Mouse (Mus musculus) intestine, embryonic 14.5 days (tissue): ENCODE measurements around the gene Vstm4. TPM values are rescaled to one million over a fixed set of nuclear protein-coding genes. Genes with fewer than 3 reads are reported as not detected.

Experiments used
- ATAC-seq: fragments of 200-750 bp; cut with Nextera tagmentation; replicated peaks from 2 replicates; pipeline ENCODE4 v1.8.0; 2017; ENCODE audit warnings: low read depth, moderate number of reproducible peaks, moderate TSS enrichment, moderate library complexity; ENCODE audit not compliant: low FRiP score, low TSS enrichment
- DNase-seq: peaks from one replicate; pipeline ENCODE4 v3.0.0-alpha.2; 2018; ENCODE audit warnings: low spot score
- H3K27ac ChIP-seq: fragments of 300-500 bp; sonication (generic); 2 replicates; pipeline ENCODE4 v1.5.1; 2014; ENCODE audit warnings: low read depth, mild to moderate bottlenecking, control low read depth
- H3K27me3 ChIP-seq: fragments of 300-500 bp; sonication (generic); replicated peaks from 2 replicates; pipeline ENCODE4 v1.6.1; 2014; ENCODE audit warnings: low read length, control low read depth; ENCODE audit not compliant: control insufficient read depth, insufficient read depth
- H3K36me3 ChIP-seq: fragments of 300-500 bp; sonication (generic); 2 replicates; pipeline ENCODE4 v1.6.1; 2014; ENCODE audit warnings: low read length, control low read depth; ENCODE audit not compliant: control insufficient read depth, insufficient read depth
- H3K4me1 ChIP-seq: fragments of 300-500 bp; sonication (generic); replicated peaks from 2 replicates; pipeline ENCODE4 v1.6.1; 2014; ENCODE audit warnings: low read length, control low read depth, mixed read lengths; ENCODE audit not compliant: control insufficient read depth, insufficient read depth
- H3K4me2 ChIP-seq: fragments of 300-500 bp; sonication (generic); 2 replicates; pipeline ENCODE4 v1.6.1; 2014; ENCODE audit warnings: low read length
- H3K4me3 ChIP-seq: fragments of 300-500 bp; sonication (generic); 2 replicates; pipeline ENCODE4 v1.5.1; 2014; ENCODE audit warnings: low read depth, low read length, control low read depth, mixed read lengths
- H3K9ac ChIP-seq: fragments of 300-500 bp; sonication (generic); 2 replicates; pipeline ENCODE4 v1.6.1; 2014; ENCODE audit warnings: mild to moderate bottlenecking, low read length
- H3K9me3 ChIP-seq: fragments of 300-500 bp; sonication (generic); 2 replicates; pipeline ENCODE4 v1.6.1; 2016; ENCODE audit warnings: low read length, control low read depth; ENCODE audit not compliant: control insufficient read depth
- WGBS: fragments of 180-500 bp; shearing (Covaris S2); extraction: QIAGEN DNeasy Blood & Tissue Kit; methylation state at CpG from one replicate; pipeline ENCODE4 v1.1.7; 2014; 5-methylcytosine and 5-hydroxymethylcytosine counted together
- polyA plus RNA-seq: library from polyadenylated mRNA; unstranded; fragments of >200 nt; fragmentation: Nextera tagmentation; extraction: Ambion mirVana; gene quantifications from 2 replicates; pipeline ENCODE4 v1.2.1, GENCODE M21; 2014

Gene Vstm4
- 31.0 and 32.9 TPM in 2 replicates for polyA plus RNA-seq

DNA sequence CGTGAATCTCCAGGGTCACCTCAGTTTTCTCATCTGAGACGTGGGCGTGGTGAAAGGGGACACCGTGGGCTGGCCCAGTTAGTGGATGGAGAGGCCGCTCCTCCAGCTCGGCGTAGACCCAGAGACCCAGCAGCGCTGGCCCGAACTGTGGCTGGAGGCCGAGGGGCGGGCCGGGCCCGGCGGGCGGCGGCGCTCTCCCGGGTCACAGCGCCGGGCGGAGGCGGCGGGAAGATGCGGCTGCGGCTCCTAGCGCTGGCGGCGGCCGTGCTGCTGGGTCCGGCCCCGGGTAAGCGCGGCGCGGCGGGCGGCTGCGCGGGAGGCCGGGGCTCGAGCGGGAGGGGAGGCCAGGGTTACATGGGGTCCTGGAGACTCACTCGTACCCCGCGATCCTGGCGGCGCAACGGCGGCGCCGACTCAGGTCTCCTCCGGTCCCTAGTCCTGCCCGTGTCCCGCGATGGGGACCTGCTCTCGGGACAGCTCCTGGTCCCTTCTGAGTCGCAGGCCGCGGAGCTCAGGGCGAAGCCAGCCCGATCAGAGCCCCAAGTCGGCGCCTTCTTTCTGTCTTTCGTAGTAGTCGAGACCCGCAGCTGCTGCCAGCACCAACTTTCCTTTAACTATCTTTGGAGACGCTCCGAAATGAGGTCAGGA, at the start of gene Vstm4:
Gene Vstm4 (plus strand): TSS at position 76 of the 648 bp plus-strand sequence.
- Histone ChIP-seq H3K4me3 (peak within 1 kb of the TSS; percentile 57), H3K4me1 (peaks cover 28% of the 10 kb centered on the region), H3K27me3 (no peaks in the 10 kb centered on the region), H3K9ac (peak within 1 kb of the TSS; percentile 89), H3K36me3 (no peaks in the 10 kb centered on the region), H3K4me2 (peak within 1 kb of the TSS; percentile 76), H3K9me3 (no peaks in the 10 kb centered on the region), H3K27ac (peak within 1 kb of the TSS; percentile 83)
- under 1% methylated on average over 67 of the region's 68 CpGs for WGBS
- DNase-seq (peak; percentile 84), ATAC-seq (peak; percentile 82)

DNA sequence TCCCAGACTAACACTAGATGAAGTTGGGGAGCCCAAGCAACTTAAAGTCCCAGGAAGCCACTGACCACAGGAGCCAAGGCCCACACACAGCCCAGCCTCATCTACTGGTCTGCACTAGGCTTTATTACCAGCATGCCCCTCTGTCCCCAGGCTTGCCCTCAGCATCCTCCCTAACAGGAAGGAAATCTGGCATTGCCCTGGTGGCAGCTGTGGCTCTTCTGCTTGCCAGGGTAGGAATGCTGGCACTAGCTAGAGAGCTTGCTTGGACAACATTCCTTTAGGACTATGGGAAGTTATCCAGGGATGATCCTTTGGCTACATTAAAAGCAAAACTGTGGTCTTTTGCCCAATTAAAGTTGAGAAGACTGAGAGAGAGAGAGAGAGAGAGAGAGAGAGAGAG, 46.4 kb upstream of the Vstm4 start:
- no peaks in the 10 kb centered on the region for H3K27me3 ChIP-seq
- DNase-seq, result no peak
- H3K36me3 ChIP-seq, result no peaks in the 10 kb centered on the region
- H3K4me2 ChIP-seq, result no peak overlapping the region
- no peak overlapping the region for H3K27ac ChIP-seq
- no peaks in the 10 kb centered on the region for H3K4me1 ChIP-seq
- no peaks in the 10 kb centered on the region for H3K9me3 ChIP-seq
- H3K4me3 ChIP-seq, result no peak overlapping the region
- H3K9ac ChIP-seq, result no peak overlapping the region
- no peak for ATAC-seq

GRCm38 (mm10) chr14:32812429-32812828, 44.1 kb upstream of the Vstm4 start:
- no peak for ATAC-seq
- Histone ChIP-seq H3K4me3 (no peak overlapping the region), H3K4me2 (no peak overlapping the region), H3K27me3 (no peaks in the 10 kb centered on the region), H3K27ac (no peak overlapping the region), H3K9me3 (no peaks in the 10 kb centered on the region), H3K9ac (no peak overlapping the region), H3K4me1 (no peaks in the 10 kb centered on the region), H3K36me3 (no peaks in the 10 kb centered on the region)
- 76% methylated on average over 6 of the region's 6 CpGs for WGBS
- no peak for DNase-seq

DNA sequence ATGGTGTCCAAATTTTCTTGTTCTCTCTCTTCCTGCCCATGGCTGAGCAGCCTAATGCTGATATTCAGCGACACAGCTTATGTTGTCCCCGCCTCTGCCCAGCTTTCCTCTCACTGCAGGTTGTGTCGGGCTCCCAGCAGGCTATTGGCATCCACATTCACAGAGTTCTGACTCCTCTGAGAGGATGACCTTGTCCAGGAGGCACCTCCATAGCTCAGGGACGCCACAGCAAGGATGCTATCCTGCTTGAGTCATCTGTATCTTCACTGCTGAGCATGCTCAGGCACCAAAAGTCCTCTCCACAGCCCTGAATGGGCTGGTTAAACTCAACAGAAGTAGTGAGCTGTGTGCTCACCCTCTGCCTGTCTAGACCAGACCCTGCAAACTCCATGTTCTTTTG, 41.6 kb upstream of the Vstm4 start:
- H3K9me3 ChIP-seq, result no peaks in the 10 kb centered on the region
- ATAC-seq, result no peak
- H3K4me3 ChIP-seq, result no peak overlapping the region
- WGBS, result 59% methylated on average over 4 of the region's 4 CpGs
- H3K4me1 ChIP-seq, result 0 out of 2 replicates have a peak, but pooled peaks cover 6% of the 10 kb centered on the region
- no peaks in the 10 kb centered on the region for H3K27me3 ChIP-seq
- H3K9ac ChIP-seq, result no peak overlapping the region
- no peak for DNase-seq
- H3K36me3 ChIP-seq, result no peaks in the 10 kb centered on the region
- H3K27ac ChIP-seq, result no peak overlapping the region
- H3K4me2 ChIP-seq, result no peak overlapping the region

DNA sequence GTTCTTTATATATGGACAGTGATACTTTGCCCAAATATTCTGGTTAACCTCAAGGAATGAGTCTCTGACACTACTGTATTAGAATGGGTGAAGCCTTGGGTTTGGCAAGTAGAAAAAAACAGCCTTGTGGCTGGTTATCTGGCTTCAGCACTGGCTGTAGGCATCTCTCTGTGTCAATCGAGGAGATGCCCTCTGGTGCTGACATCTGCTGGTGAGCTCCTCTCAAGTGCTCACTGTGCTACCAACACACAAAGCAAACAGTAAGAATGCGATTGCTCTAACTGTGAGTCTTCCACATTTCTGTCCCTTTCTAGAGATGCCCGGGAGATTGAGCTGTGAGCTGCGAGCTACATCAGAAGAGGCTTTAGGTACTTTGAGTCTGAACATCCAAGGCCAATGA, 40.0 kb upstream of the Vstm4 start:
- ATAC-seq (no peak), DNase-seq (no peak)
- Histone ChIP-seq H3K4me1 (0 out of 2 replicates have a peak, but pooled peaks cover 6% of the 10 kb centered on the region), H3K27ac (no peak overlapping the region), H3K4me2 (no peak overlapping the region), H3K36me3 (no peaks in the 10 kb centered on the region), H3K9ac (no peak overlapping the region), H3K27me3 (no peaks in the 10 kb centered on the region), H3K4me3 (no peak overlapping the region), H3K9me3 (no peaks in the 10 kb centered on the region)
- 73% methylated on average over 4 of the region's 4 CpGs for WGBS

DNA sequence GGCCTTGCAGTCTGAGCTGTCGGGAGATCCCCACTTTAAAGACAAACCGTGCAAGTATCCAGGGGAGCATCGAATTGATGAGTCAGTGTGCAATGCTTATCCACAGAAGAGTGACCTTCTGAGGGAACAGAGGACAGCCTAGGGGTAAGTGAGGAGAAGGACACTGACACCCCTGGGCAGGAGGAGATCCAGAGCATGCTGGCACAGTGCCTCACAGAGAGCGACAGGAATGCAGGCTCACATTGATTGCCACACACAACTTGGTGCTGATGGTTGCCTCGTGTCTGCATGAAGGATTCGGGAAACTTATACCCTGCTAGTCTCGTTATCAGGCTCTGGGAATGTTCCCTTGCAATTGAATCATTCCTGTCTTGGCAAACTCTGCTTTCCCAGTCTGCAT, 39.3 kb upstream of the Vstm4 start:
- ATAC-seq, result no peak
- H3K4me3 ChIP-seq, result no peak overlapping the region
- no peaks in the 10 kb centered on the region for H3K36me3 ChIP-seq
- 50% methylated on average over 7 of the region's 7 CpGs for WGBS
- H3K9ac ChIP-seq, result no peak overlapping the region
- no peak overlapping the region for H3K27ac ChIP-seq
- no peaks in the 10 kb centered on the region for H3K27me3 ChIP-seq
- 0 out of 2 replicates have a peak, but pooled peaks cover 6% of the 10 kb centered on the region for H3K4me1 ChIP-seq
- H3K9me3 ChIP-seq, result no peaks in the 10 kb centered on the region
- H3K4me2 ChIP-seq, result no peak overlapping the region
- DNase-seq, result no peak

- ATAC-seq (no peak), DNase-seq (no peak)
- H3K27me3 ChIP-seq, result no peaks in the 10 kb centered on the region
- H3K9me3 ChIP-seq, result no peaks in the 10 kb centered on the region
- WGBS, result 30% methylated on average over 1 of the region's 1 CpGs
- no peak overlapping the region for H3K4me3 ChIP-seq
- peaks cover 9% of the 10 kb centered on the region for H3K4me1 ChIP-seq
- H3K36me3 ChIP-seq, result no peaks in the 10 kb centered on the region
- H3K4me2 ChIP-seq, result no peak overlapping the region
- H3K27ac ChIP-seq, result no peak overlapping the region
- no peak overlapping the region for H3K9ac ChIP-seq
Measured at GRCm38 (mm10) chr14:32819297-32819696, 37.3 kb upstream of the Vstm4 start.

GRCm38 (mm10) chr14:32822812-32823211, 33.7 kb upstream of the Vstm4 start:
- ATAC-seq (no peak), DNase-seq (peak; percentile 31)
- H3K4me3 ChIP-seq, result no peak overlapping the region
- H3K9ac ChIP-seq, result no peak overlapping the region
- no peaks in the 10 kb centered on the region for H3K9me3 ChIP-seq
- 83% methylated on average over 4 of the region's 4 CpGs for WGBS
- no peaks in the 10 kb centered on the region for H3K27me3 ChIP-seq
- H3K4me1 ChIP-seq, result peaks cover 33% of the 10 kb centered on the region
- no peaks in the 10 kb centered on the region for H3K36me3 ChIP-seq
- H3K4me2 ChIP-seq, result no peak overlapping the region
- H3K27ac ChIP-seq, result no peak overlapping the region

DNA sequence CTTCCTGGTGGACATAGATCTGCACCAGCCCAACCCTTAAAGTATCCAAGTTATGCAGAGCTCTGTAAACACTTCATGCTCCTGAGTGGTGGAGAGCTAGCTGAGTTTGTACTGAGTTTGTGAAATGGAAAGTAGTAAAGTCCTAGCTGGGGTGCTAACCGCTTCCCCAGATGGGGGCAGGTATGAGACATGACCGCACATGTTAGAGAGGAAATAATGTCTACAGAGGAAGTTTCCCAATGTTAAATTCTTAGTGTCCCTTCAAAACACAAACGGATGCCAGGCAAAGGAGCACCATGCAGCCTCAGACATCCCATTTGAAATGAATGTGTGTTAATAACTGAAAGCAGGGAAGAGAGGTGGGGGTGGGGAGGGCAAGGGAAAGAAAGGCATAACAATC, 32.7 kb upstream of the Vstm4 start:
- H3K4me2 ChIP-seq, result no peak overlapping the region
- DNase-seq (no peak), ATAC-seq (no peak)
- H3K27ac ChIP-seq, result 0 out of 2 replicates have a peak overlapping the region, but pooled peaks have one; percentile 33
- peaks cover 44% of the 10 kb centered on the region for H3K4me1 ChIP-seq
- H3K9ac ChIP-seq, result no peak overlapping the region
- WGBS, result 55% methylated on average over 3 of the region's 3 CpGs
- no peaks in the 10 kb centered on the region for H3K9me3 ChIP-seq
- no peaks in the 10 kb centered on the region for H3K36me3 ChIP-seq
- no peaks in the 10 kb centered on the region for H3K27me3 ChIP-seq
- no peak overlapping the region for H3K4me3 ChIP-seq
